Mouse (Mus musculus) embryonic facial prominence, embryonic 10.5 days (tissue): ENCODE measurements around the gene Plscr4. TPM values are rescaled to one million over a fixed set of nuclear protein-coding genes. Genes with fewer than 3 reads are reported as not detected.

Source experiments
- DNase-seq: peaks from one replicate; pipeline ENCODE4 v3.0.0-alpha.2; 2017; ENCODE audit warnings: low spot score
- H3K27ac ChIP-seq: fragments of 300-500 bp; sonication (generic); replicated peaks from 2 replicates; pipeline ENCODE4 v1.5.1; 2016; ENCODE audit warnings: mild to moderate bottlenecking
- H3K27me3 ChIP-seq: fragments of 300-500 bp; sonication (generic); replicated peaks from 2 replicates; pipeline ENCODE4 v1.6.1; 2016; ENCODE audit warnings: low read depth, mild to moderate bottlenecking; ENCODE audit not compliant: poor library complexity, severe bottlenecking
- H3K36me3 ChIP-seq: fragments of 300-500 bp; sonication (generic); replicated peaks from 2 replicates; pipeline ENCODE4 v1.6.1; 2016; ENCODE audit warnings: mild to moderate bottlenecking, moderate library complexity
- H3K4me1 ChIP-seq: fragments of 300-500 bp; sonication (generic); 2 replicates; pipeline ENCODE4 v1.6.1; 2016
- H3K4me3 ChIP-seq: fragments of 300-500 bp; sonication (generic); 2 replicates; pipeline ENCODE4 v1.5.1; 2016; ENCODE audit warnings: mild to moderate bottlenecking, moderate library complexity
- H3K9me3 ChIP-seq: fragments of 300-500 bp; sonication (generic); 2 replicates; pipeline ENCODE4 v1.6.1; 2016; ENCODE audit warnings: mild to moderate bottlenecking
- WGBS: fragments of 180-500 bp; shearing (Covaris S2); methylation state at CpG from one replicate; pipeline ENCODE4 v1.1.7; 2016; 5-methylcytosine and 5-hydroxymethylcytosine counted together
- polyA plus RNA-seq: library from polyadenylated mRNA; unstranded; fragments of >200 nt; fragmentation: Nextera tagmentation; extraction: Ambion mirVana; gene quantifications from 2 replicates; pipeline ENCODE4 v1.2.1, GENCODE M21; 2016

Plscr4 gene
- 0.79 and 0.98 TPM in 2 replicates for polyA plus RNA-seq

GRCm38 (mm10) chr9:92457261-92458058 is at the start of gene Plscr4:
Gene Plscr4, plus strand, starts transcription at chr9:92457373.
- Histone ChIP-seq H3K27me3 (no peaks in the 10 kb centered on the region; the same call in 1 of the 2 replicates), H3K4me1 (0 out of 2 replicates have a peak, but pooled peaks cover 8% of the 10 kb centered on the region), H3K9me3 (no peaks in the 10 kb centered on the region), H3K4me3 (peak within 1 kb of the TSS; percentile 72), H3K36me3 (no peaks in the 10 kb centered on the region), H3K27ac (peak within 1 kb of the TSS; percentile 82)
- peak; percentile 65 for DNase-seq
- 11% methylated on average over 43 of the region's 43 CpGs for WGBS

GRCm38 (mm10) chr9:92410225-92410624 is 46.9 kb upstream of the Plscr4 start:
- H3K4me1 ChIP-seq: no peaks in the 10 kb centered on the region
- WGBS: 90% methylated on average over 3 of the region's 3 CpGs
- 0 out of 2 replicates have a peak, but pooled peaks cover 2% of the 10 kb centered on the region for H3K9me3 ChIP-seq
- DNase-seq: no peak
- H3K4me3 ChIP-seq: no peak overlapping the region
- H3K36me3 ChIP-seq: no peaks in the 10 kb centered on the region
- no peak overlapping the region for H3K27ac ChIP-seq
- H3K27me3 ChIP-seq: no peaks in the 10 kb centered on the region

- DNase-seq: no peak
- no peak overlapping the region for H3K4me3 ChIP-seq
These were observed 45.1 kb upstream of the Plscr4 start for GRCm38 (mm10) chr9:92412045-92412444.

GRCm38 (mm10) chr9:92413684-92414083 is 43.5 kb upstream of the Plscr4 start:
- H3K4me1 ChIP-seq: no peaks in the 10 kb centered on the region
- no peaks in the 10 kb centered on the region for H3K36me3 ChIP-seq
- no peak overlapping the region for H3K4me3 ChIP-seq
- H3K9me3 ChIP-seq: 0 out of 2 replicates have a peak, but pooled peaks cover 2% of the 10 kb centered on the region
- WGBS: 87% methylated on average over 3 of the region's 3 CpGs
- DNase-seq: no peak
- H3K27me3 ChIP-seq: no peaks in the 10 kb centered on the region
- H3K27ac ChIP-seq: no peak overlapping the region

More at GRCm38 (mm10) chr9:92412045-92412444, 45.1 kb upstream of the Plscr4 start:
- Histone ChIP-seq H3K27me3 (no peaks in the 10 kb centered on the region), H3K4me1 (no peaks in the 10 kb centered on the region), H3K27ac (no peak overlapping the region), H3K9me3 (0 out of 2 replicates have a peak, but pooled peaks cover 2% of the 10 kb centered on the region), H3K36me3 (no peaks in the 10 kb centered on the region)
- 85% methylated on average over 2 of the region's 2 CpGs for WGBS

- Histone ChIP-seq H3K27ac (no peak overlapping the region), H3K4me1 (no peaks in the 10 kb centered on the region), H3K36me3 (no peaks in the 10 kb centered on the region), H3K27me3 (no peaks in the 10 kb centered on the region), H3K9me3 (no peaks in the 10 kb centered on the region), H3K4me3 (no peak overlapping the region)
- no peak for DNase-seq
These were observed 19.4 kb upstream of the Plscr4 start for GRCm38 (mm10) chr9:92437781-92438180.

- H3K36me3 ChIP-seq: no peaks in the 10 kb centered on the region
- WGBS: 84% methylated on average over 4 of the region's 4 CpGs
- no peak overlapping the region for H3K27ac ChIP-seq
- no peaks in the 10 kb centered on the region for H3K27me3 ChIP-seq
- H3K4me1 ChIP-seq: no peaks in the 10 kb centered on the region
- no peaks in the 10 kb centered on the region for H3K9me3 ChIP-seq
- no peak for DNase-seq
- H3K4me3 ChIP-seq: no peak overlapping the region
These were observed 15.7 kb upstream of the Plscr4 start for GRCm38 (mm10) chr9:92441468-92441867.

- Histone ChIP-seq H3K27me3 (no peaks in the 10 kb centered on the region), H3K4me1 (no peaks in the 10 kb centered on the region), H3K4me3 (no peak overlapping the region), H3K27ac (no peak overlapping the region), H3K9me3 (no peaks in the 10 kb centered on the region), H3K36me3 (no peaks in the 10 kb centered on the region)
- no peak for DNase-seq
These were observed 12.6 kb upstream of the Plscr4 start for GRCm38 (mm10) chr9:92444536-92444935.

- no peak overlapping the region for H3K4me3 ChIP-seq
- no peaks in the 10 kb centered on the region for H3K36me3 ChIP-seq
- no peaks in the 10 kb centered on the region for H3K9me3 ChIP-seq
- no peaks in the 10 kb centered on the region; the same call in 1 of the 2 replicates for H3K27me3 ChIP-seq
- no peak for DNase-seq
- no peak overlapping the region for H3K27ac ChIP-seq
- 0 out of 2 replicates have a peak, but pooled peaks cover 8% of the 10 kb centered on the region for H3K4me1 ChIP-seq
- WGBS: 89% methylated on average over 3 of the region's 3 CpGs
These were observed 568 bp upstream of the Plscr4 start for GRCm38 (mm10) chr9:92456605-92457004.

- WGBS: under 1% methylated on average over 5 of the region's 5 CpGs
- Histone ChIP-seq H3K9me3 (no peaks in the 10 kb centered on the region), H3K27ac (peak overlapping the region; percentile 82), H3K4me1 (0 out of 2 replicates have a peak, but pooled peaks cover 8% of the 10 kb centered on the region), H3K27me3 (no peaks in the 10 kb centered on the region; the same call in 1 of the 2 replicates), H3K36me3 (no peaks in the 10 kb centered on the region), H3K4me3 (peak overlapping the region; percentile 72)
- DNase-seq: no peak
These were observed 858 bp downstream of the Plscr4 start for GRCm38 (mm10) chr9:92458059-92458402.

- no peak for DNase-seq
- no peaks in the 10 kb centered on the region; the same call in 1 of the 2 replicates for H3K27me3 ChIP-seq
- peak overlapping the region; percentile 72; the same call in 1 of the 2 replicates for H3K4me3 ChIP-seq
- no peaks in the 10 kb centered on the region for H3K36me3 ChIP-seq
- H3K9me3 ChIP-seq: no peaks in the 10 kb centered on the region
- H3K27ac ChIP-seq: no peak overlapping the region
- 93% methylated on average over 2 of the region's 2 CpGs for WGBS
- 0 out of 2 replicates have a peak, but pooled peaks cover 8% of the 10 kb centered on the region for H3K4me1 ChIP-seq
These were observed 1.2 kb downstream of the Plscr4 start for GRCm38 (mm10) chr9:92458418-92458817.

GRCm38 (mm10) chr9:92467724-92468123 is 10.6 kb downstream of the Plscr4 start:
- no peak overlapping the region for H3K27ac ChIP-seq
- 72% methylated on average over 4 of the region's 4 CpGs for WGBS
- DNase-seq: no peak

GRCm38 (mm10) chr9:92472256-92472855 is 15.2 kb downstream of the Plscr4 start:
- 79% methylated on average over 5 of the region's 5 CpGs for WGBS

More at GRCm38 (mm10) chr9:92467724-92468123, 10.6 kb downstream of the Plscr4 start:
- Histone ChIP-seq H3K27me3 (no peaks in the 10 kb centered on the region), H3K9me3 (no peaks in the 10 kb centered on the region), H3K36me3 (no peaks in the 10 kb centered on the region), H3K4me3 (no peak overlapping the region), H3K4me1 (no peaks in the 10 kb centered on the region)

GRCm38 (mm10) chr9:92473178-92473577 is 16.0 kb downstream of the Plscr4 start:
- WGBS: 88% methylated on average over 2 of the region's 2 CpGs
- H3K27ac ChIP-seq: no peak overlapping the region
- DNase-seq: no peak
- no peaks in the 10 kb centered on the region for H3K36me3 ChIP-seq
- no peaks in the 10 kb centered on the region for H3K9me3 ChIP-seq
- no peaks in the 10 kb centered on the region for H3K27me3 ChIP-seq
- H3K4me1 ChIP-seq: no peaks in the 10 kb centered on the region
- no peak overlapping the region for H3K4me3 ChIP-seq

More at GRCm38 (mm10) chr9:92472256-92472855, 15.2 kb downstream of the Plscr4 start:
- Histone ChIP-seq H3K9me3 (no peaks in the 10 kb centered on the region), H3K36me3 (no peaks in the 10 kb centered on the region), H3K27me3 (no peaks in the 10 kb centered on the region), H3K4me1 (no peaks in the 10 kb centered on the region), H3K27ac (no peak overlapping the region), H3K4me3 (no peak overlapping the region)
- no peak for DNase-seq
